Mouse (Mus musculus): ENCODE results near the gene Olfr1245.

DNA sequence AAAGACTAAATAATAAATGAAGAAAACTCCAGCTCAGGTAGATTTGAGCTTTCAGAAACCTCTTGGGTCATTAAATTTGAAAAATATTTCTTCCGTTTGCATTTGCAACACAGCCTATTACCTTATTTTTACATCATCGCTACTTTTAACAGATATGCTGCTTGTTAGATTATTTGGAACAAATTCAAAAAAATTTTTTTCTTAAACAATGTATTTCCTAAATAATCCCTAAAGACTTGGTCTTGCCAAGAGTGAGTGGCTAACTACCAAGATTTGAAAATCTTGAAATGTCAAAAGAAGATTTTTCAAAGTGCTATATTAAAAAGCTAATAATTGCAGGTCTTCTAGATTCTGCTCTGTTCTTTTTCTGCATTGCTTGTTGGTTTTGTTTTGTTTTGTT, 35.8 kb upstream of the Olfr1245 start, which contains the start of gene Olfr1247:
- TF ChIP-seq CTCF (IDR thresholded peaks at IDR 0.05; ENCODE audit: low read depth, low read length) (no peak), POLR2A (IDR thresholded peaks at IDR 0.05; ENCODE audit: extremely low read depth, insufficient read depth, low read length) (no peak)

Measured in liver, adult 2 months (tissue).